Mouse (Mus musculus): Measurements from ENCODE around the gene Slc50a1.

Gene Slc50a1

DNA sequence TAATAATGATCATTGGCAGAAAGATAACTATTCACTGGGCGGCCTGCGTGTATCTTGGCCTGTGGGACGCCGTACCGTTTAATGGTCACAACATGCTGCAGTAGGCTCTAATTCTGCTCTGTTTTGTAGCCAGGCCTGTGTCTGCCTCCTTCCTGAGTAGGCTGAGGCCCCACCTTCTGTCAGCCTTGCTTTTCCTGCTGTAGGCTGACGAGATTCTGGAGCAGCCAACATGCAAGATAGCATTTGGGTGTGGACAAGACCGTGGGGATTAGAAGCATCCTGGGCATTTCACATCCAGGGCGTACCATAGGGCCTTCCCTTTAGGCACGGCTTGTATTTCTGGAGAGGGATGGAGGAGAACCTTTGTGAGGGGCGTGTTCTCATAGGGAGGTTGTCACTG is 8.0 kb downstream of the Slc50a1 start:
- DNase-seq (ENCODE audit: low read depth, low spot score), result peak; percentile 60

- DNase-seq (ENCODE audit: low read depth, low spot score), result no peak
Observed at GRCm38 (mm10) chr3:89260211-89260610, 10.2 kb downstream of the Slc50a1 start.

DNA sequence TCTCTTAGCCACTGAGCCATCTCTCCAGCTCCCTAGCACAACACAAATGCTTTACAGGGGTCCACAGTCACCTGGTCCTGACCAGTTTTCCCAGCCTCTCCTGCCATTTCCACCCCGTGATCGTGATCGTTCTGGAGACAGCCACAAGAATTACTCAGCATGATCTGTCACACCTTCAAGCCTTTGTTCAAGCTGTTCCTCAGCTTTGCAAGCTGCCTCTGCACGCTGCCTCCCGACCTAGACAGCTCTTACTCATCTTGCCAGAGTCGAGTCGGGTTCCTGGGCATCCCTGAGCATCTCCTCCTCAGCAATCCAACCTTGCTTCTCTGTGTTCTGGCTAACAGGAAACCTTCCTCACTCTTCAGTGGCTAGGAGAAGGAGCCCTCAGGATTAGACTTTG is 11.3 kb downstream of the Slc50a1 start, which contains the start of gene Dpm3:
Gene Dpm3, plus strand, starts transcription at position 283 of the 400 bp plus-strand sequence.
- DNase-seq (ENCODE audit: low read depth, low spot score), result peak; percentile 67

DNA sequence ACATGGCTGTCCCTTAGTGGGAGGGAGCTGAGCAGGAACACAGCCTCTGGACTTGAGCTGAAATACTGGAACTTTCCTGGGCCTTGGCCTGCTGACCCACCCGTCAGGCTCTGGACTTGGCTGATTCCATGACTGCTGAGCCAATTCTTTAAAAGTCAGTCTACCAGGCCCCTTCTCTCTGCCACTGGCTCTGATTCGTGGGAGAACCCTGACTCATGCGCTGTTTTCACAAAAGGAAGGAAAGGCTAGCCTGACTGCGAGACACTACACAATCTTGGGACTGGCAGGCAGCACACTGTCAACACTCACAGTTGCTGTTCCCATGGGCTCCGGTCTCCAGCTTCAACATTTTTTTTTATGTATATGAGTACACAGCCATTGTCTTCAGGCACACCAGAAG is 14.2 kb downstream of the Slc50a1 start:
- DNase-seq (ENCODE audit: low read depth, low spot score), result no peak

DNA sequence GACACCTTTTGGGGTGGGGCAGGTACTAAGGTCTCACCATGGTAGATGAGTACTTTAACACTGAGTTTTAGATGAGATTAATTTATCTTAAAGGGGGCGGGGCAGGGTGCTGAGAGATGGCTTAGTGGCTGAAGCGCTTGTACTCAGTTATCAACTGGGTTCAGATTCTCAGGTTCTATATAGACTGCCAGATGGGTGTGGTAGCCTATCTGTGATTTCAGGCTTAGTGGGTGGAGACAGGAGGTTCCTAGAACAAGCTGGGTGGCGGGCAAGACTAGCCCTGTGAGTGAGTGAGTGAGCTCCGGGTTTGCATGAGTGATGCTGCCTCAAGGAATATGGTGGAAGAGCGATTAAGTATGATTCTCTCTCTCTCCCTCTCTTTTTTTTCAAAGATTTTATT is 15.4 kb downstream of the Slc50a1 start:
- no peak for DNase-seq (ENCODE audit: low read depth, low spot score)

GRCm38 (mm10) chr3:89251365-89251895 is 18.9 kb downstream of the Slc50a1 start:
- DNase-seq (ENCODE audit: low read depth, low spot score), result peak; percentile 81

DNA sequence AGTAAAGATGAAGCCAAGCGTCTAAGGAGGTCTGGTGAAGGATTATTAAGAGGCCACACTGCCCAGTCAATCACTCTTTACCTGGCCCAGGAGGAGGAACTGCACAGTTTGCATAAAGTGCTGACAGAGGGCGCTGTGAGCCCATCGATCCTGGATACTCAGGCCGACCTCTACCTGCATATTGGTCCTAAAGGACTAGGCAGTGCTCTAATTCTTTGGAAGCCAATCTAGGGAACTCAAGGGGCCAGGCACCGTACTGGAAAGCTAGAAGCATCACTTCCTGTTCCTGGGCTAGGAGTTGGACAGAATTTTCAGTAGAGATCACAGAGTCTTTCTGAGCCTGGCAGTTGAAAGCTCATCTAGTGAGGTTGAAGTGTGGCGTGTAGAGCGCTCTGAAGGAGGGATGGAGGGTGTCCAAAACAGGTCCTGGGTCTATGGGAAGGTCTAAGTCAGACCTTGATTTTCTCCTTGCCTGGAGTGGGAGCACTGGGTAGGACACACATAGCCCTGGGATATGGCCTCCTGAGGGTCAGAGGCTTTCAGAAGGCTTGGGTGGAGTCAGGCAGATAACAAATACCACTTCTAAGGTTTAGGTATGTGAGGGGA is 19.8 kb downstream of the Slc50a1 start:
- DNase-seq (ENCODE audit: low read depth, low spot score), result peak; percentile 72

DNA sequence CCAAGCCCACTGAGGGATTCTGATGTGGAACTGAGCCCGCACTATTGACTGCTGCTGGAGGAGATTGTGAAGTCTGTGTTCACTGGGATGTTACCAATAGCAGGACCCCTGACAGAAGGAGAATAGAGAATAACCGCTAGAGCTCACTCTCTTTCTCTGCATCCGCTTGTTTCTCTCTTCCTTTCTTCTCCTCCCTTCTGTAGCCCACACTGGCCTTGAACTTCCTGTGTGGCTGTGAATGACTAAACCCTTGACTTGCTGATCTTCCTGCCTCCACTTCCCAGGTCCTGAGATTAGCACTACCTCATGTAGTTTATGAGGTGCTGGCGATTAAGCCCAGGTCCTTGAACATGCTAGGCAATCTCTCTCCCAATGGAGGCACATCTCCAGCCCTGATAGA is 22.9 kb downstream of the Slc50a1 start:
- DNase-seq (ENCODE audit: low read depth, low spot score), result no peak

DNA sequence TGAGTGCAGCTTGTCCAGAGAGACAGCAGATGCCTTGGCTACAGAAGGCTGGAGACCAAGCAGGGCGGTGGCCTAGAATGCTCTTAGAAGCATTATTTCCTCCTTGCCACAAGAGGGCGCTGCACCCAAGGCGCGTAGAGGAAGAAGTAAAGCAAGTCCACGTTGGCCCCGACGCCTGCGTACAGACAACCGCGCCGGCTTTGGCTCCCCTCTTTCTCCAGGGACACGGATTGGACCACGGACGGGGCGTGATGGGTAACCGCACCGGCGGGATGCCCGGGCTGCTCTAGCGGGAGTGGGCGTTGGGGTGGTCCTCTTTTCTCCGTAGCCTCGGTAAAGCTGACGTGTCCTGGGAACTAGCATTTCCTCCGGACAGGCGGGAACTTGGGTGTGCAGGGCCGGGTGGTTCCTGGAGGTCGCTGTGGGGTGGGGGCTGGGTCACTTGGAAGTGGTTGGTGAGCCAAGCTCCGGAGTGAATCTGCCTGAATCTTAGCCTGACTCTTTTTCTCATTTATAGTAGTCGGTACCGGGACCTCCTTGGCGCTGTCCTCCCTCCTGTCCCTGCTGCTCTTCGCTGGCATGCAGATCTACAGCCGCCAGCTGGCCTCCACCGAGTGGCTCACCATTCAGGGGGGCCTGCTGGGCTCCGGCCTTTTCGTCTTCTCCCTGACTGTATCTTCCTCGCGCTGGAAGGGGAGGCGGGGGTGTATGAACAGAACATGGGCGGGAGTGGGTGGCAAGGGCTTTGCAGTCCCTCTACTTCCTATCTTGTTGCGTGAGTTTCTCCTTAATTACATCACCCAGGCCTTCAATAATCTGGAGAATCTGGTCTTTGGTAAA is 23.9 kb downstream of the Slc50a1 start, which contains the start of gene Trim46:
Gene Trim46, minus strand, starts transcription at position 49 of the 840 bp plus-strand sequence.
- DNase-seq (ENCODE audit: low read depth, low spot score), result peak; percentile 95

DNA sequence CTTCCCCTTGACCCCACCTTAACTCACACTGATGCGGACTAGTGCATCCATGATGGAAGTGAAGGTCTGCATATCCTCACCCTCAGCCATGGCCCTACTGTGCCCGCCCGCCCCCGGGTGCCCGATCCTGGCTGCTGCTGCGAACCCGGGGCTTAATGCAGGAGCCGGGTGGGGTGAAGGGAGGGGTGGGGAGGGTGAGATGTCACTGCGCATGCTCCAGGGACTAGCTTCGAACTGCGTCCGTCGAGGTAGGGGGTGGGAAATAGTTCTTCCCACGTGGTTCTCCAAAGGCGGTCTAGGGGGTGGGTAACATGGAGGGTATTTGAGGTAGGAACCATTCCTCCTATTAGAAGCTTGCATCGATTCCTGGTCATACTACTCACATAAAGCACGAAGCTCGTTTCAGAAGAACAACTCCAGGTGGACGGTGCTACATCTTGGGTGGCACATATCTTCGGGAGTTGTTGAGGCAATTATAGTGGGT is 24.6 kb downstream of the Slc50a1 start, which contains the start of gene Krtcap2:
Gene Krtcap2, plus strand, starts transcription at position 279 of the 484 bp plus-strand sequence.
- no peak for DNase-seq (ENCODE audit: low read depth, low spot score)

DNA sequence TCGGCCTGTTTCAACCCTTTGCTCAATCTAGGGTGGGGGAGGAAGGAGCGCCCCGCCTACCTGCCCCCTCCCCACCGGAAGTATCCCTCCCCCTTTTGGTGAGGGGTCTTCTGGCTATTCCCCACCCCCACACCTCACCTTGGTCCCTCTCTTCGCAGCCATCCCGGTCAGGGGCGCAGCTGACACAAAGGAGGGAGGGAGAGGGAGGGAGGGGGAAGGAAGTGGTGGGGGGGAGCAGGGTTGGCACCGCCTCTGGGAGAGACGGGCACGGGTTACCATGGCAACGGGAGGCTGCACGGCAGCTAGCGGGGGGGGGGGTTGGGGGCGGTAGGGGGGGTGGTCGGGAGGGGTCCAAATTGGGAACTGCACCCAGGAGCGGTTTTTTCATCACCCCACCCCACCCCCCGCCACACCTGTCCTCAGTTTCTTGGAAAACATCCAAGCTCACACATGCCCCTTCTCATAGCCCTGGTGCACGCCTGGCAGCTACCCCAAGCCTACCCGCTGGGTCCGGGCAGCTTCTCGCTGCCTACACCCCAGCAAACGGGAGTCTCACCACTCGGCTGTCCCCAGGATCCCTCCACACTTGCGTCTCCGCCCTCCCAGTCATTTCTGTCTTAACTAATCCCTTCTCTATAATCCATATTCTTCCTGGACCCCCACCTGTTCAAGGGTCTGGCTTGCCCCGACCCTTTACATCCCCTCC is 25.2 kb downstream of the Slc50a1 start:
- DNase-seq (ENCODE audit: low read depth, low spot score), result no peak

- DNase-seq (ENCODE audit: low read depth, low spot score), result no peak
Observed at GRCm38 (mm10) chr3:89244158-89244981, 26.0 kb downstream of the Slc50a1 start.

DNA sequence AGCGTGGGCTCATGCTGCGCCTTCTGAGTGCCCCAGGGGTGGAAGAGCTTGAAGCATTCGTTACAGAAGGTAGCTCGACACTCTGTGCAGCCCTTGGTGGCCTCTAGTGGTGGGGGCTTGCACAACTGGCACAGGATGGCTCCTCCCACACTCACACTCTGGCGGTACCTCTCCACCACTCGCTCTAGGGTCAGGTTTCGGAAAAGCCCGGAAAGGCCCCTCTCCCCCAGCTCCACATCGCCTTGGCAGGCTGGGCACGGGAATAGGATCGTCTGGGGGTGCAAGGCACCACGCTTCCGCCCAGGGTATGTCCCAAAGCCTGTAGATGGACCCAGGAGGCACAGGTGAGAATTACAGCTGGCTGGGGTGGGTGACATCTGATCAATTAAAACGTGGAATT is 26.8 kb downstream of the Slc50a1 start:
- peak; percentile 82 for DNase-seq (ENCODE audit: low read depth, low spot score)

GRCm38 (mm10) chr3:89242331-89242895 is 28.0 kb downstream of the Slc50a1 start:
- peak; percentile 85 for DNase-seq (ENCODE audit: low read depth, low spot score)

DNA sequence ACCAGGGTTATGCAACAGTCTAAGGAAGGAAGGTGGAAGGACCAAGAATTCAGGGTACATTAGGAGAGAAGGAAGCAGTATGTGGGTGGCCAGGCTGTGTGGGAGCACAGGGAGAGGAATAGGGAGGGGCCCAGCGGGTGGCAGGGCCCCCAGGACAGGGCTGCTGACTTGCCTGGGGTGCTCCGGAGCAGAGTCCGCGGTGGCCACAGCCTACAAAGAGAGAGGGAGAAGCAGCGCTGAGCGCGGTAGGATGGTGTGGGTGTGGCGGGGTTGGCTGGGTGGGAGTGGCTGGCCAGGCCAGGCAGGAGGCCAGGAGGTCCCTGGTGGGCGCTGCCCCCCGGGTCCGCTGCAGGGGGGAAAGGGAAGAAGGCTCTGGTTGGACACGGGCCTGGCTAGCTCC is 31.9 kb downstream of the Slc50a1 start:
- no peak for DNase-seq (ENCODE audit: low read depth, low spot score)

DNA sequence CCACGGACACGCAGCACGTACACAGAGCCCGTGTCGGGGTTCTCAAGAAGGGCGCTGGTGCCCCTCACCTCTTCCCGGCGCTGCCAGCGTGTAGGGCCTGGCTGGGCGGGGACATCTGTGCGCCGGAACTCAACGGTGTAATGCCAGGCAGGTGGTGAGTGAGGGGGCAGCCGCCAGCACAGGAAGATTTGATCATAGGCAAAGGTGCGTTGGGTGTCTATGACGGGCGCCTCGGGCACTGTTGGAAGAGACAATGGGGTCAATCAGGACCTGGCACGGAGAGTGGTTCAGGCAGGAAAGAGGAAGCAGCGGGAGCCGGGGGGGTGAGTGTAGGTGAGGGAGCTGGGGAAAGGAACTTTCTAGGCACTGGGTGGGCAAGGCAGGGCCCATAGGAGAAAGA is 32.7 kb downstream of the Slc50a1 start:
- DNase-seq (ENCODE audit: low read depth, low spot score), result no peak

DNA sequence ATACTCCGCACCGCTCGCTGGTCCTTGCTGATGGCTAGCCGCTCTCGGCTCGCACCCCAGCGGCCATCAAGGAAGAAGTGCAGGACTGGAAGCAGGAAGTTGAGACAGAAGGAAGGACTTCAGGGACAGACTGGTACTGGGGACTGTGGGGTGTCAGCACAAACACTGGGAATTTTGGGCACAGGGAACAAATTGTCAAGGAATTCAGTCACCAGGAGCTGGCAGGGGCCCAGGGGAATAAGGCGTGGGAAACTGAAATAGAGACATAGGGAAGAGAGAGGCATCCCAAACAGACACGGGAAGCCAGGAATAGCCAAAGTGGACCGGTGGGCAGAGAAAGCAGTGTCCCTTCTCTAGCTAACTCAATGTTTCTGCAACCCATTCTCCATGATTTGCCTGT is 33.9 kb downstream of the Slc50a1 start:
- DNase-seq (ENCODE audit: low read depth, low spot score), result no peak

DNA sequence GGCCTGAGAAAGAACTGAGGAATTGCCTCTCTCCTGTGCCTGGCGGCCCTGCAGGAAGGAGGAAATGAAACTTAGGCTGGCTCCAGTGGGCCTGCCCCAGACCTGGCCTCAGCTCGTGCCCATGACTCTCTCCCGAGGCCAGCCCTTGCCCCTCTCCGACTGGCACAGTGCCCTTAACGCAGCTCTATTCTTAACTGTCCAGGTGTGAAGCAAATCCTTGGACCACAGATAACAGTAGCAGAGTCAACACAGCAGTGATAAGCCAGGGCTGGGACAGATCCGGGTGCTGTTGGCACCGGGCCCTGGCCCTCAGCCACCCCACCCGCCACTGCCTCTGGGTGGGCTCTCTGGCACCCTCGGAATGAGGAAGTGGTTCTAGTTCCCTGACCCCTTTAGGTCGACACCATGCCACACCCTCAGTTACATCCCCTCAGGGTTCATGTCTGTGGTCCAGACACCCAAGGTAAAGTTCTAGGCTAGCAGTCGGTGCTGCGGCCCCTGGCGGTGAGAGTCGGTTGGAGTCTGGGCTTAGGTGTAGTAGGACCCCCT is 36.7 kb downstream of the Slc50a1 start:
- peak; percentile 63 for DNase-seq (ENCODE audit: low read depth, low spot score)

DNA sequence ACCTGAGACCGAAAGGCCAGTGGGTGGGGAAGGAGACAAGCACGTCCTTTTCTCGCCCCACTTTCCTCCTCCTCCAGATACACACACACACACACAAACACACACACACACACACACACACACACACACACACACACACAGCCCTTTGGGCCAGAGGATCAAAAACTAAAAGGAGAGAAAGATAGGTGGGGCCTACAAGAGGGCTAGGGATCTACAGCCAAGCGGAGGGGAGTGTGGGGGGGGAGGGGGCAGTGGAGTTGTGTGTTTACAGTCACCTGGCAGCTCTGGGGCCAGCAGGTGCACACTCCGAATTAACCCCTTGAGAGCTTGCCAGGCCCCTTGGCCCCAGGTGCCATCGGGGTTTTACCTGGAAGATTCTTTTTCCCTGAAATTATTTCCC is 37.8 kb downstream of the Slc50a1 start:
- DNase-seq (ENCODE audit: low read depth, low spot score), result no peak

- DNase-seq (ENCODE audit: low read depth, low spot score), result no peak
Observed at GRCm38 (mm10) chr3:89231772-89232275, 38.5 kb downstream of the Slc50a1 start.
